Mouse (Mus musculus) layer of hippocampus, adult 9-11 months (tissue): ENCODE results near the gene Ints5.
"Not testable (repeated sequence)": the region's sequence is repeated elsewhere in the genome, so short reads cannot be mapped to it uniquely, and the experiment has no call there.

Experiments
- DNase-seq: peaks from one replicate; pipeline ENCODE4 v3.0.0; 2022

The Ints5 gene

GRCm38 (mm10) chr19:8887585-8888463 is 5.0 kb upstream of the Ints5 start:
- no peak for DNase-seq

- peak; percentile 94 for DNase-seq
Observed at GRCm38 (mm10) chr19:8888511-8889385, 4.1 kb upstream of the Ints5 start, which contains the start of the genes 1810009A15Rik and Gm49416. TSS of gene 1810009A15Rik (plus strand) at chr19:8888853. TSS of gene Gm49416 (plus strand) at chr19:8888926.

- DNase-seq = no peak
Observed at GRCm38 (mm10) chr19:8895397-8895960, 2.7 kb downstream of the Ints5 start.

- not testable (repeated sequence) for DNase-seq
Observed at GRCm38 (mm10) chr19:8896231-8896630, 3.4 kb downstream of the Ints5 start.

GRCm38 (mm10) chr19:8897211-8897864 is 4.5 kb downstream of the Ints5 start:
- DNase-seq = not testable (repeated sequence)

- DNase-seq = peak; percentile 97
Observed at GRCm38 (mm10) chr19:8897865-8898495, 5.2 kb downstream of the Ints5 start, which contains the start of gene Ganab. TSS of gene Ganab (plus strand) at chr19:8898071.

GRCm38 (mm10) chr19:8898576-8898975 is 5.8 kb downstream of the Ints5 start:
- DNase-seq = no peak

- no peak for DNase-seq
Observed at GRCm38 (mm10) chr19:8899079-8899478, 6.3 kb downstream of the Ints5 start.

- no peak for DNase-seq
Observed at GRCm38 (mm10) chr19:8903412-8903811, 10.6 kb downstream of the Ints5 start.

- DNase-seq = no peak
Observed at GRCm38 (mm10) chr19:8908531-8908930, 15.7 kb downstream of the Ints5 start.

- DNase-seq = no peak
Observed at GRCm38 (mm10) chr19:8911810-8912209, 19.0 kb downstream of the Ints5 start.

GRCm38 (mm10) chr19:8914212-8914611 is 21.4 kb downstream of the Ints5 start:
- peak; percentile 67 for DNase-seq

GRCm38 (mm10) chr19:8919000-8919399 is 26.2 kb downstream of the Ints5 start:
- DNase-seq = no peak

- no peak for DNase-seq
Observed at GRCm38 (mm10) chr19:8919684-8920072, 26.9 kb downstream of the Ints5 start.

- DNase-seq = peak; percentile 96
Observed at GRCm38 (mm10) chr19:8920073-8920736, 27.4 kb downstream of the Ints5 start, which contains the start of gene B3gat3. TSS of gene B3gat3 (plus strand) at chr19:8920374.

GRCm38 (mm10) chr19:8920836-8921291 is 28.1 kb downstream of the Ints5 start:
- DNase-seq = no peak

GRCm38 (mm10) chr19:8921741-8922140 is 28.9 kb downstream of the Ints5 start:
- no peak for DNase-seq

- DNase-seq = no peak
Observed at GRCm38 (mm10) chr19:8926766-8927165, 34.0 kb downstream of the Ints5 start.

GRCm38 (mm10) chr19:8927891-8928525 is 35.2 kb downstream of the Ints5 start:
- DNase-seq = no peak

GRCm38 (mm10) chr19:8928689-8929223 is 36.0 kb downstream of the Ints5 start:
- no peak for DNase-seq
